Mouse (Mus musculus) hindbrain, embryonic 12.5 days (tissue): Measurements from ENCODE around the gene Cryba2. TPM values are rescaled to one million over a fixed set of nuclear protein-coding genes. Genes with fewer than 3 reads are reported as not detected.

Experiments
- ATAC-seq: fragments of 200-750 bp; cut with Nextera tagmentation; 2 replicates; pipeline ENCODE4 v1.8.0; 2017; ENCODE audit warnings: moderate TSS enrichment; ENCODE audit not compliant: low FRiP score
- H3K27ac ChIP-seq: fragments of 300-500 bp; sonication (generic); 2 replicates; pipeline ENCODE4 v1.5.1; 2016; ENCODE audit warnings: mild to moderate bottlenecking
- H3K27me3 ChIP-seq: fragments of 300-500 bp; sonication (generic); 2 replicates; pipeline ENCODE4 v1.6.1; 2016; ENCODE audit warnings: mild to moderate bottlenecking
- H3K36me3 ChIP-seq: fragments of 300-500 bp; sonication (generic); 2 replicates; pipeline ENCODE4 v1.6.1; 2016; ENCODE audit warnings: mild to moderate bottlenecking
- H3K4me1 ChIP-seq: fragments of 300-500 bp; sonication (generic); 2 replicates; pipeline ENCODE4 v1.6.1; 2016
- H3K4me2 ChIP-seq: fragments of 300-500 bp; sonication (generic); replicated peaks from 2 replicates; pipeline ENCODE4 v1.6.1; 2016; ENCODE audit warnings: mild to moderate bottlenecking
- H3K4me3 ChIP-seq: fragments of 300-500 bp; sonication (generic); 2 replicates; pipeline ENCODE4 v1.5.1; 2016; ENCODE audit warnings: mild to moderate bottlenecking
- H3K9ac ChIP-seq: fragments of 300-500 bp; sonication (generic); 2 replicates; pipeline ENCODE4 v1.6.1; 2016; ENCODE audit warnings: mild to moderate bottlenecking, moderate library complexity
- H3K9me3 ChIP-seq: fragments of 300-500 bp; sonication (generic); replicated peaks from 2 replicates; pipeline ENCODE4 v1.6.1; 2016; ENCODE audit warnings: mild to moderate bottlenecking
- WGBS: fragments of 180-500 bp; shearing (Covaris S2); methylation state at CpG from one replicate; pipeline ENCODE4 v1.1.7; 2016; 5-methylcytosine and 5-hydroxymethylcytosine counted together
- polyA plus RNA-seq: library from polyadenylated mRNA; unstranded; fragments of >200 nt; fragmentation: Nextera tagmentation; extraction: Ambion mirVana; gene quantifications from 2 replicates; pipeline ENCODE4 v1.2.1, GENCODE M21; 2016

Gene Cryba2
- polyA plus RNA-seq, result 1.6 and 2.8 TPM in 2 replicates

DNA sequence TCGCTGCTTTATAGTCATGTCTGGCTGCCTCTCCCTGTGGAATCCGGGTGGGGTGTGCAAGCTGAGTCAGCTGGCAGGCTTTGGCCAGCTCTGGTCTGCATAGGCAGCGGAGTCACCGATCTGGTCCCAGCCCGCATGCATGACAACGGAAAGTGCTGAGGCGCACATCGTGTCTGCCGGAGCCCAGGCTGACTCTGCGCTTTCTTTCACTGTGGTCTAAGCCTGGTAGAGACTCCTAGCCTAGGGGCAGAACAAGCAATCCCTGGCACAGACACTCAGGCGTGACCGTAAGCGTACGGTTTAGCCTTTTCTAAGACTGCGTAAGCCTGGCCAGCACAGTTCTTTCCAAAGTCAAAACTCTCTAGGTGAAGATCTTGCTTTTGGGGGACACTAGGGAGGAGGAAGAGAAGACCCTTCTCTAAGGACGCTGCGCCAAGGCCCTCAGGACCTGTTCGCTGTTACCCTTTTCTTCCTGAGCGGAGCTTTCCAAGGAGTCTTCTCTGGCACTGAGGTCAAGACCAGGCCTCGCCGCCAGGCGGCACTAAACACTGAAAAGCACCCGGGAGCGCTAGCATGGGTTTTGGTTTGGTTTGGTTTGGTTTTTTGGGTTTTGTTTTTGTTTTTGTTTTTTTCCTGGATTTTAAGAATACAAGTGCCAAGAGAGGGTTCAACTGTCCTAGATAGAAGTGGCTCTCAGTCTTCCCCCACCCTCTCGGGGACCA is at the start of gene Cryba2:
TSS of gene Cryba2 (minus strand) at position 10 of the 722 bp plus-strand sequence.
- 5% methylated on average over 25 of the region's 25 CpGs for WGBS
- peak within 1 kb of the TSS; percentile 15 for H3K4me3 ChIP-seq

DNA sequence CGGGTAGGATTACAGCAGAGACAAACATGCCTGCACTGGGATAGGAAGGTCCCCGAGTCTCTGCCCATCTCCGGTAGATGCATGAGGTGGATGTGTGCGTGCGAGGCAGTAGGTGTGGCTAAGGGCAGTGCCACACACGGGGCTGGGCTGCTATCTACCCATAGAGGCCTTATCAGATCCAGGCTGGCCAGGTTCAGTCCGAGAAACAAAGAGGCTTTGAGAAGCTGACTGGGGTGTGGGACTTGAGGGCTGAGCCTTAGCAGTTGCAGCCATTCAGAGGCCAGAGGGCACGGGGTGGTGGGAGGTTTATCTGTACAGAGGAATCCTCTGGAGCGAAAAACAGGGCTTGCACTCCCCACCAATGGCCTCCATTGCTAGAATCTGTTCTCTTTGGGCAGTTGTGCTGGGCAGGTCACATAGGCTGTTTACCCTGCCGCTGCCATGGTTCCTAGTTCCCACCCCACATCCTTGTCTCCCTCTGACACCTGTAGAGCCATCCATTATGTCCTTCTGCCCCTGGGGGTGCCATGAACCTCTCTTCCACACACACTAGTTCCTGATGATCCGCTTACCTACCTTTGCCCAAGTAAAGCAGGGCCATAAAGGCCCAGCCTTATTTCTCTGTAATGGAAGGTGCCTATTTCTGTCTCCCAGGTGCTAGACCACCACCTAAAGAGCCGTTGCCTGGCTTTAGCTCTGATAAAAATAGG is 48.9 kb upstream of the Cryba2 start:
- Histone ChIP-seq H3K9me3 (no peaks in the 10 kb centered on the region), H3K27me3 (peaks cover 68% of the 10 kb centered on the region), H3K27ac (no peak overlapping the region), H3K4me2 (no peak overlapping the region), H3K36me3 (no peaks in the 10 kb centered on the region), H3K4me1 (no peaks in the 10 kb centered on the region), H3K4me3 (no peak overlapping the region), H3K9ac (no peak overlapping the region)
- 58% methylated on average over 12 of the region's 12 CpGs for WGBS
- ATAC-seq, result no peak

More for the DNA sequence above, at the start of gene Cryba2:
- H3K9me3 ChIP-seq, result no peaks in the 10 kb centered on the region
- no peak within 1 kb of the TSS for H3K27ac ChIP-seq
- no peaks in the 10 kb centered on the region for H3K36me3 ChIP-seq
- peaks cover 97% of the 10 kb centered on the region for H3K27me3 ChIP-seq
- H3K4me1 ChIP-seq, result peaks cover 32% of the 10 kb centered on the region
- peak; percentile 47; the same call in 1 of the 2 replicates for ATAC-seq
- H3K9ac ChIP-seq, result no peak within 1 kb of the TSS
- H3K4me2 ChIP-seq, result peak within 1 kb of the TSS; percentile 34

DNA sequence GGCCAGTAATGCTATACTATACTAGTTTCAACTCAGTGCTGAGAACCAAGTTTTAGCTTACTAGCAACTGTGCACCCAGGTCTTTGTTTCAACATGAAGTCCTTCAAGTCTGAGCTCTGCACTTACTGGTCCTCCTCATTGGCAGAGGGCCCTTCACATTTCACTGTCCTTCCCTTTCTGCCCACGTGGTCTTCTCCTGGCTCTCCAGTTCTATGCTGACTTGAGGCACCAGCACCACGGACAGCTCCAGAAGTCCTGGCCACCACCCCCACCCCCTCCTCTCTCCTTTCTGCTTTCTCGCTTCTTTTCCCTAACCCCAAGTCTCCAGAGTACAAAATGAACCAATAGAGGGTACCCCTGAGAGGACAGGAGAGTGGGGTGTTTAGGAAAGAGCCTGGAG is 46.8 kb upstream of the Cryba2 start:
- no peaks in the 10 kb centered on the region for H3K36me3 ChIP-seq
- no peak overlapping the region for H3K27ac ChIP-seq
- H3K9ac ChIP-seq, result no peak overlapping the region
- H3K27me3 ChIP-seq, result peaks cover 56% of the 10 kb centered on the region
- no peaks in the 10 kb centered on the region for H3K9me3 ChIP-seq
- no peak for ATAC-seq
- 6% methylated on average over 3 of the region's 3 CpGs for WGBS
- H3K4me3 ChIP-seq, result no peak overlapping the region
- no peaks in the 10 kb centered on the region for H3K4me1 ChIP-seq
- no peak overlapping the region for H3K4me2 ChIP-seq

DNA sequence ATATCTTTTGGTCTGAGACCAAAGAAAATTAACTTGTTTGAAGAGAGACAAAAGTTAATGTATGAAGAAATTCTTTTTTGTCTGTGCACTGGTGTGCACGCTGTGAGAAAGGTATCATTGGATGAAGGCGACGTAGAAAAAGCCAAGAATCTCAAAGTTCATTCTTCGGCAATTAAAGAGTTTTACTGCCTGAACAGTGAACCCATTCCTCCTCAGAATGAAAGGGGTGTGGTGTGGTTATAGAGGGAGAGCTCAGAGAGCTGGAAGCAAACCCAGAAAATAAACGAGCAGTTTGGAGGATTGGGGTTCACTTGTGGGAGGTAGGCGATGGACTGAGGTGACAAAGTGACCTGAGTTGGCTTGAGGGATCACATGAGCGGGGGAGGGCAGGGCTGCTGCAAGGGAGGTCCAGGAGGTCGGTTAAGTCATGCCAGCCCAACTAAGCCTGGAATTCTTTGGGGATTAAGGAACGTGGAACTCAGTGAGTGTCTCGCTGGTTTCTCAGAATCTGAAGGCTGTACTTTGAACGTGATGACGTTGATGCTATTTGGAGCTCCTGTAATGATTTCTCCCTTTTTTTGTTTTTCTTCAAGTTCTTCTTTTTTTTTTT is 43.4 kb upstream of the Cryba2 start:
- no peak overlapping the region for H3K9ac ChIP-seq
- no peak overlapping the region for H3K4me3 ChIP-seq
- H3K36me3 ChIP-seq, result no peaks in the 10 kb centered on the region
- H3K27me3 ChIP-seq, result peaks cover 61% of the 10 kb centered on the region
- H3K4me1 ChIP-seq, result no peaks in the 10 kb centered on the region
- WGBS, result 51% methylated on average over 12 of the region's 12 CpGs
- no peak for ATAC-seq
- no peaks in the 10 kb centered on the region for H3K9me3 ChIP-seq
- H3K4me2 ChIP-seq, result no peak overlapping the region
- no peak overlapping the region for H3K27ac ChIP-seq

DNA sequence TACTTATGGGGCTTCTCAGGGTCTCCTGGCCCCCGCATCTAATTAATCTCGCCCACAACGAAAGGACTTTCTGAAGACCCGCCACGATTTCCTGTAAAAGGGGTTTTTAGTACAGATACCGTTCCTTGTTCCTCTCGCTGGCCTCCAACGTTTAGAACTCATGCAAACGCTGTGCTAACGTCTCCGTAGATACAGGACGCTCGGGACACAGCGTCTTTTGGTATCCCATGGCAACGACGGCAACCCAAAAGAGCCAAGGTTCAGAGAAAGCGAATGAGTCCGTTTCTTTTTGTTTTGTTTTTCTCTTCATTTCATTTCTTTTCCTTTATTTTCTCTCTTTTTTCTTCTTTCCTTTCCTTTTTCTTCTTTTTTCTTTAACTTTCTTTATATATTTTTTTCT is 42.5 kb upstream of the Cryba2 start, which contains the start of gene Cfap65:
TSS of gene Cfap65 (minus strand) at position 198 of the 400 bp plus-strand sequence.
- peak within 1 kb of the TSS; percentile 28 for H3K4me3 ChIP-seq
- H3K4me2 ChIP-seq, result peak within 1 kb of the TSS; percentile 52
- no peaks in the 10 kb centered on the region for H3K9me3 ChIP-seq
- H3K9ac ChIP-seq, result 0 out of 2 replicates have a peak within 1 kb of the TSS, but pooled peaks have one; percentile 5
- 2% methylated on average over 18 of the region's 18 CpGs for WGBS
- H3K4me1 ChIP-seq, result no peaks in the 10 kb centered on the region
- H3K27me3 ChIP-seq, result peaks cover 57% of the 10 kb centered on the region
- no peaks in the 10 kb centered on the region for H3K36me3 ChIP-seq
- ATAC-seq, result peak; percentile 68; the same call in 1 of the 2 replicates
- H3K27ac ChIP-seq, result no peak within 1 kb of the TSS

DNA sequence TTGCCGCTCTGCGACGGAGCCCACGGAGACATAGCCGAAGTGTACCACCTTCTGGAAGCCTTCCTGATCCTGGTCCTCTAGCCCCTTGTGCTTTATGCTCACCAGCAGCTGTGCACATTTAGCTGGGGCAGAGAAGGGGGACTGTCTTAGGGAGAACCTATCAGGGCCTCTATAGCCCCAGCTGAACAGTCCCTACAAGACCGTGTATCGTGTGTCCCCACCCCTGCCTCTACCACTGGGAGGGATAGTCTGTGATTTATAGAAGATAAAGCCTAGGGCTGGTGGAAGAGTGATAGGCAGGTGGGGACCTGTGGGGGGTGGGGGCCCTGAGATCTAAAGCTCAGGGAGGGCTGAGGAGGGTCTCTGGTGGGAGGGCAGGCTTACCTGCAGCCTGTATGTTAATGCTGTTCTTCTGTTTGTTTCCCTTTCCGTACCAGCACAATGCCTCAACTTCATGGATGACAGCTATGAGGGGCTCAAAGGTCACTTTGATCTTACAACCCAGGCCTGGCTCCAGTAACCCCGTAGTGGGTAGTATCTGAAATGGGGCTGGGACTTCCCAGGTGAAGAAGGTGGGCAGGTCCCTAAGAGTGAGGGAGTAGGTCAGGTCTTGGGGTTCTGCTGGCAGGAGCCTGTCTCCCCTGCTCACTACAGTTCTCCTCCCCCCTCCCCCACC is 34.8 kb upstream of the Cryba2 start:
- no peak for ATAC-seq
- Histone ChIP-seq H3K27me3 (peaks cover 23% of the 10 kb centered on the region), H3K4me3 (no peak overlapping the region)

DNA sequence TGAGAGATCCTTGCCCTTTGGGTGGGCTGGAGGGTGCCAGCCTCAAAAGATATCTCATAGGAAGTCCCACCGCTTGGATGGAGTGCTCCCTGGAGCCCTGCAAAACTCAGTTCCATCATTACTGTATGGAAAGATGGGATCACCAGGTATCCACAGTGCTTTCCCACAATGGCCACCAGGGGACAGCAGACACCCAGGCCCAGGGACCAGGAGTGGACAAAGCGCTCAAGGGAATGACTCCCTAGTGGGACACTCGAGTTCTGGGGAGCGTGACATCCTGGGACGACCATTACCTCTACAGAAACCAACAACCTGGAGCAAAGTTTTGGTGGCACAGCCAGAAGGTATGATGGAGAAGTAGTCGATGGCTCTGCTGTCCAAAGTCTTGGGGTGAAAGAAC is 33.8 kb upstream of the Cryba2 start:
- H3K9ac ChIP-seq, result no peak overlapping the region
- no peaks in the 10 kb centered on the region for H3K36me3 ChIP-seq
- 45% methylated on average over 6 of the region's 6 CpGs for WGBS
- no peak overlapping the region for H3K4me2 ChIP-seq
- H3K27ac ChIP-seq, result no peak overlapping the region
- no peak overlapping the region for H3K4me3 ChIP-seq
- no peak for ATAC-seq
- H3K4me1 ChIP-seq, result no peaks in the 10 kb centered on the region
- no peaks in the 10 kb centered on the region for H3K9me3 ChIP-seq
- peaks cover 19% of the 10 kb centered on the region; the same call in 1 of the 2 replicates for H3K27me3 ChIP-seq

More for the DNA sequence above, 34.8 kb upstream of the Cryba2 start:
- Histone ChIP-seq H3K36me3 (no peaks in the 10 kb centered on the region), H3K9ac (no peak overlapping the region), H3K27ac (no peak overlapping the region), H3K4me2 (no peak overlapping the region), H3K9me3 (no peaks in the 10 kb centered on the region), H3K4me1 (no peaks in the 10 kb centered on the region)
- 89% methylated on average over 9 of the region's 9 CpGs for WGBS

DNA sequence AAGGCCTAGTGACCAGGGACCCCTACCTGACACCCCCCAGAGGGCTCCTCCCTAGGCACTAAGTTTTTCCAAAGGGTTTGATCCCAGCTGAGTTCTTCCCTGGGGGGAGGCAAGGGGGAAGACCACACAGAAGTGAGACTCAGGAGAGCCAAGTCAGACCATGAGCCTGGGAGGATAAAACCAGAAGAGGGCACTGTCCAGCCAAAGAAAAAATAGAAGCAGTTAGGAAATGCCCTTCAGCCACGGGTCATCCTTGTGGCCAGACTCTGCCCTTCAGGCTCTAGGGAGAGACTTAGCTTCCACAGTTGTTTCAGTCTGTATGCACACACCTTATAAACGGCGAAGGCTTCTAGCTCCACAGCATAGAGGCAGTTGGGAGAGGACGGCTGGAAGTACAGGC is 31.5 kb upstream of the Cryba2 start:
- Histone ChIP-seq H3K27ac (no peak overlapping the region), H3K4me2 (no peak overlapping the region), H3K9me3 (no peaks in the 10 kb centered on the region), H3K9ac (no peak overlapping the region), H3K36me3 (no peaks in the 10 kb centered on the region), H3K4me3 (no peak overlapping the region), H3K4me1 (no peaks in the 10 kb centered on the region), H3K27me3 (peaks cover 15% of the 10 kb centered on the region; the same call in 1 of the 2 replicates)
- 71% methylated on average over 4 of the region's 4 CpGs for WGBS
- ATAC-seq, result no peak

DNA sequence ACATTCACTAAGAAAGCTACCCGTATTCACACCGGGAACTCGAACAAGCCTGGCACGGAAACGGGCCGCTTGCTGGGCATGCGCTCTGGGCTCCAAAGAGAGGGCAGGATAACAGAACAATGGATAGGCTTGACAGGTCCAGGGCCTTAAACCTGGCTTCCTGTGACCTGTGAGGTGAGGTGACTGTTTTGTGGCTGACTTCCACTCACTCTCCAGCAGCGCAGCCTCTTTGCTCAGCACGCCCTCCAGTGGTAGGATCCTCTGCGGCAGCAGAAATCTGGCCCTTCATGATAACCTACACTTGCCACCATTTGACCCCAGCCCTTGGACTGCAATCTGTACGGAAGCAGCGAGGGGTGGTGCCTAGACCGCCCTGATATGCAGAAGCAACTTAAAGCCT is 22.8 kb upstream of the Cryba2 start:
- Histone ChIP-seq H3K27ac (no peak overlapping the region), H3K27me3 (peaks cover 37% of the 10 kb centered on the region), H3K4me2 (peak overlapping the region; percentile 30), H3K9ac (no peak overlapping the region), H3K4me1 (no peaks in the 10 kb centered on the region), H3K9me3 (no peaks in the 10 kb centered on the region), H3K36me3 (no peaks in the 10 kb centered on the region), H3K4me3 (no peak overlapping the region)
- WGBS, result 20% methylated on average over 13 of the region's 13 CpGs
- no peak for ATAC-seq

DNA sequence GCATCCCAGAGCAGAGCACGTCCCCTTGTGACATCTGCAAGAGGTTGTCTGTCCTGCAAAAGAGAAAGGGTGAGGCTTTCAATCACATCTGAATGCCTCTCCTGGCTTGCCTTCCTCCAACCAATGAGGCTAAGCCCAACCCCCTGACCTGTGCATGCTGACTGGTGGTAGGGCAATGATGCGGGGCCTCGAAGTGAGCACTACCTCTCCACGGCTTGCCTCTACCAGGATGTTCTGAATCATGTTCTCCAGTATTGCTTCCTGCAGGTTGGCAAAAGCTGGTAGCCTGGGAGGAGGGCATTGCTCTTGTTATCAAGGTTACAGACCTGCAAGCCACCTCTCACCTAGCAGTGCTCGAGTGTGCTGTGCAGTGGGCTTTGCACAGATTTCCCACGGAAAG is 9.2 kb upstream of the Cryba2 start:
- no peak for ATAC-seq
- H3K36me3 ChIP-seq, result no peaks in the 10 kb centered on the region
- peaks cover 83% of the 10 kb centered on the region for H3K27me3 ChIP-seq
- WGBS, result 30% methylated on average over 6 of the region's 6 CpGs
- H3K9ac ChIP-seq, result no peak overlapping the region
- H3K27ac ChIP-seq, result no peak overlapping the region
- no peak overlapping the region for H3K4me3 ChIP-seq
- no peak overlapping the region for H3K4me2 ChIP-seq
- H3K4me1 ChIP-seq, result peaks cover 24% of the 10 kb centered on the region
- H3K9me3 ChIP-seq, result no peaks in the 10 kb centered on the region

DNA sequence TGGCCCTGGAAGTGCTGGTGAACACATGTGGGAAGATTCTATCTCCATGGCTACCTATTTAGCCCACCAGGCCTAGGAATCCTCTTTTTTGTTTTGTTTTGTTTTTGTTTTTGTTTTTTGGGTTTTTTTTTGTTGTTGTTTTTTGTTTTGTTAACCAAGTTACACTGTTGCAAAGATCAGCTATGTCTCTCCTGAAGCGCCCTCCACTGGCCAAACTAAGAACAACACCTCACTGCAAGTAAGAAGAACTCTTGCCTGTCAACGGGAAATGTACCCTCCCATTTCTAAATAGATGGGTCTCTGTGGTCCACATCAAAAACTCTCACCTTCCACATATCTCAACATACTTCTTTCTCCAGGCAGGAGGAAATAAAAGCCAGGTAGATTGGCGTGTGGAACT is 8.7 kb upstream of the Cryba2 start:
- 0% methylated on average over 3 of the region's 3 CpGs for WGBS
- H3K4me2 ChIP-seq, result no peak overlapping the region
- no peak overlapping the region for H3K27ac ChIP-seq
- H3K4me1 ChIP-seq, result peaks cover 24% of the 10 kb centered on the region
- H3K4me3 ChIP-seq, result no peak overlapping the region
- H3K27me3 ChIP-seq, result peaks cover 88% of the 10 kb centered on the region
- H3K9me3 ChIP-seq, result no peaks in the 10 kb centered on the region
- H3K36me3 ChIP-seq, result no peaks in the 10 kb centered on the region
- H3K9ac ChIP-seq, result no peak overlapping the region
- no peak for ATAC-seq
